Mouse (Mus musculus) spleen, adult 2 months (tissue): ENCODE data around the gene Anks6.

Experiments used
- CTCF ChIP-seq: fragments of 200-500 bp; IDR thresholded peaks from 2 replicates; pipeline ENCODE4 v1.5.1; 2011; ENCODE audit warnings: mild to moderate bottlenecking, inconsistent platforms; ENCODE audit not compliant: insufficient read depth, insufficient read length, insufficient replicate concordance; ENCODE audit errors: extremely low read depth
- POLR2A ChIP-seq: fragments of 200-500 bp; IDR thresholded peaks from 2 replicates; pipeline ENCODE4 v1.6.1; 2011; ENCODE audit warnings: low read depth, low read length, inconsistent platforms

- no peak for TF ChIP-seq CTCF
- no peak for TF ChIP-seq POLR2A
Measured at GRCm38 (mm10) chr4:47023949-47024348, 33.3 kb downstream of the Anks6 start.
